Mouse (Mus musculus) layer of hippocampus, adult 6 months (tissue): ENCODE results near the gene Ube2dnl2. TPM values are rescaled to one million over a fixed set of nuclear protein-coding genes. Genes with fewer than 3 reads are reported as not detected.

Source experiments
- long read RNA-seq, 2 experiments: library from polyadenylated mRNA; unstranded; transcript quantifications; one replicate each; pipeline ENCODE4 v2.0.0; 2019 to 2020
- polyA plus RNA-seq: library from polyadenylated mRNA; unstranded; fragments of <200 nt; fragmentation: Nextera tagmentation; gene quantifications from 2 replicates; pipeline ENCODE4 v1.2.3, GENCODE M21; 2021

Gene Ube2dnl2
- not detected in 2 replicates for polyA plus RNA-seq
- long read RNA-seq, experiment 1, result 0 reads
- long read RNA-seq, experiment 2, result 0 reads

DNA sequence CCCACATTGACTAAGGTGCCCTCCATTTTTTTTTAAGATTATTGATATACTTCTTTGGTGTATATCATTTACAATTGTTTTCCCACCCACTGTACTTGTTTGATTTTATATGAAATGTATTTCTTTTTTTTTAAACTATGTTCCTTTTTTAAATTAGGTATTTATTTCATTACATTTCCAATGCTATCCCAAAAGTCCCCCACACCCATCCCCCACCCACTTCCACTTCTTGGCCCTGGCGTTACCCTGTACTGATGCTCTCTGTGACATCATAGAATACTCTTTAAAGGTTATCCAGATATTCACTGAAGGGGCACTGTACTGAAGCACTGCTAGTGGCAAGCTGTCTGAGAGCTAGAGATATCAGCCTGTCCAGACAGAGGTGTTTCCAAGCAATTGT lies at the start of gene Ube2dnl2:
Gene Ube2dnl2 (plus strand): TSS at position 301 of the 400 bp plus-strand sequence.

DNA sequence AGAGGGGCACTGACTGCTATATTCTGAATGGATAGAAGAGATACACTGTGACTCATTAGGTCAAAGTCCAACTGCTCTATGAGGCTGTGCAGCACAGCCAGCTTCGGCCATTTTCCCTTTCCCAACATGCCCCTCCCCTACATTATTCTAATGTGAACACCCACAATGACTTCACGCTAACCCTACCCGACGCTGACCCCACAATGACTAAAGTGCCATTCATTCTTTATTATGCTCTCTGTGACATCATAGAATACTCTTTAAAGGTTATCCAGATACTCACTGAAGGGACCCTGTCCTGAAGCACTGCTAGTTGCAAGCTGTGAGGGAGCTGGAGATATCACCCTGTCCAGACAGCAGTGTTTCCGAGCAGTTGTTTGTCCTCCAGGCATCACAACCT lies 2.7 kb upstream of the Ube2dnl2 start, which contains the start of gene Ube2dnl1:
Gene Ube2dnl1 (plus strand): TSS at position 301 of the 400 bp plus-strand sequence.

Other genes starting within 250 kb of the Ube2dnl2 start
- gene Ube2dnl1, start 2.6 kb upstream of the Ube2dnl2 start, polyA plus RNA-seq, result not detected in 2 replicates